Mouse (Mus musculus) left cerebral cortex, postnatal 14 days (tissue): Measurements from ENCODE around the gene Lamb1. TPM values are rescaled to one million over a fixed set of nuclear protein-coding genes. Genes with fewer than 3 reads are reported as not detected.

Experiments
- DNase-seq, 2 experiments: peaks; one replicate each; pipeline ENCODE4 v3.0.0; 2021 to 2022; ENCODE audit warnings: low spot score in 2 of 2, mixed read lengths in 1 of 2
- intact Hi-C: fragments of 180-260 bp; cut with DNase I; formaldehyde crosslinking; loops from one replicate; pipeline ENCODE4 v1.15.1; 2025
- total RNA-seq, 2 experiments: library from RNA; stranded (reverse); gene quantifications; 2 replicates each; pipeline ENCODE4 v1.2.3; 2021

Gene Lamb1
- total RNA-seq, 2 experiments from 2014 or later: 26.2 to 28.1 TPM

- DNase-seq: no peak
- intact Hi-C loops: no loop called here
Observed at GRCm38 (mm10) chr12:31278270-31278669, 13.2 kb downstream of the Lamb1 start.

DNA sequence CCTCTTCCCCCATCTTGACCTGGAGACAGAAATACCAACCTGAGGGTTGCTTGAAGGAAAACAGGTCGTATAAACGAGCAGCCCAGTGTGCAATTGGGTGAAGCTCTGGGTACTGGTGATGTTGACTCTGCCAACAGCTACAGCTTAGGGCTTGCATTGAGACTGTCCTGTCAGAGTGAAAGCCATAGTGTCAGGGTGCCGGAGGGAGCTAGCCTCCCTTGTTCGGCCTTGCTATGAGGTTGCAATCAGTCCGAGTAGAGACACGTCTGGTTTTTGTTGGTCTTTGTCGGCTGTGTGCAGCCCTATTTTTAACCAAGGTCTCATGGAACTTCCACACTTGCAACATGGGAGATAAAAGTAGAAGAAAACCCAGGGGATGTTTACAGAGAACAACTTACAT, 15.3 kb downstream of the Lamb1 start:
- intact Hi-C loops: no loop called here
- no peak for DNase-seq

DNA sequence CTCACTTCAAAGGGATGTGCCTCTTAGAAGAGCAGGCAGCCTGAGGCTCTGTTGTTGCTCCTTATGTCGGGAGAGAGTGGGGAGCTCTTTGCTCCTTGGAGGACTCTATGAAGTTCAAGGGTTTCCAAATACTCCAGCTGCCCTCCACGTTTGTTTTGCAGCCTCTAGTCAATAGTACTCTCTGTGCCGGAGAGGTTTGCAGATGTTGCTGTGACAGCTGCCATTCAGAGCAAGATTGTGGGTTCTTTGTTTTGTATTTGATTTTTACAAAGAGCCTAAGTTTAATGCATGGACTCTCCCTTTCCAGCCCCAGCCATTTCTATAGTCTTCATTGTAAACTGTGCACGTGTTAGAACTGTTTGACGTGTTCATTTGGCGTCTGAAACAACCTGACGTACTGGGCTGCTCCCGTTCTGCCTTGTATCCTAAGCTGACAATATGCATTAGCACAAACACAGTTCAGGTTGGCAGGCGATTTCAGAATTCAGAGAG, 16.1 kb downstream of the Lamb1 start:
- no peak for DNase-seq
- intact Hi-C loops: no loop called here

- no peak for DNase-seq
- intact Hi-C loops: no loop called here
Observed at GRCm38 (mm10) chr12:31282241-31282640, 17.2 kb downstream of the Lamb1 start.

DNA sequence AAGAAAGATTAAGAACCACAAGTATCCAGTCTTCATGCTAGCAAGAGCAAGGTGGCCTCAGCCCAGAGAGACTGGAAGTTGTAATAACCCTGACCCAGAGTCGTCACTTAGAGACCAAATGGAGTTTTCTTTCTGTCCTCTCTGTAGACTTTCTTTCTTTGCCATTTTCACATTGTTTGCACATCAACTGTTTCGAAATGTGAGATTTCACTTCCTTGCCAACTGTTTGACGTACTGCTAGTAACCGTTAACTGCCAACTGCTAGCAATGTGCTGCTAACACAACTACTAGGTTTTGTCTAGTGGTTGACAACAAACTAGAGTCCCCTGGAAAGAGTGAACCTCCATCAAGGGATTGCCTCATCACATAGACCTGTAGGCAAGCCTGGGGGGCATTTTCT, 18.1 kb downstream of the Lamb1 start:
- DNase-seq: no peak
- intact Hi-C loops: no loop called here

DNA sequence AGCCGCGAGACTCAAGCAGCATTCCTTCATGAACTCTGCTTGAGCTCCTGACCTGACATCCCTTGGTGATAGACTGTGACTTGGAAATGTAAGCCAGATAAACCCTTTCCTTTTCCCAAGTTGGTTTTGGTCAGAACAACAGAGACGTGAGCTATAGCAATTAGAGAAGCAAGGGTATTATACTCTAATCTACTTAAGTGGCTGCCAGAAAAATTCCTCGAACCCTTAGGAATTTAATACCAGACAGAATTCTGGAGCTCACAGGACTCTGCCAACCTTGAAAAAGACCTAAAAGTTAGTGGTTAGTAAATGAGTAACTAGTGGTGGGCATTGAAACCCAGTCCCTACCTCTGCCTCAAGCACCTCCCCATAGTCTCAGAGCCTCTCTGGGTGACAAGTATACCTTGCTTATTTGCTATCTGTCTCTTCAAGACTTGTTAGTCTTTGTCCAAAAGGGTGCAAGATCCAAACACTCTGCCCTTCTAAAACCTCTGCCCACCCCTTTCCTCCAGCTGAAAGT, 18.6 kb downstream of the Lamb1 start:
- no peak for DNase-seq
- intact Hi-C loops: no loop called here

- no peak for DNase-seq
- intact Hi-C loops: no loop called here
Observed at GRCm38 (mm10) chr12:31289046-31289445, 24.0 kb downstream of the Lamb1 start.

DNA sequence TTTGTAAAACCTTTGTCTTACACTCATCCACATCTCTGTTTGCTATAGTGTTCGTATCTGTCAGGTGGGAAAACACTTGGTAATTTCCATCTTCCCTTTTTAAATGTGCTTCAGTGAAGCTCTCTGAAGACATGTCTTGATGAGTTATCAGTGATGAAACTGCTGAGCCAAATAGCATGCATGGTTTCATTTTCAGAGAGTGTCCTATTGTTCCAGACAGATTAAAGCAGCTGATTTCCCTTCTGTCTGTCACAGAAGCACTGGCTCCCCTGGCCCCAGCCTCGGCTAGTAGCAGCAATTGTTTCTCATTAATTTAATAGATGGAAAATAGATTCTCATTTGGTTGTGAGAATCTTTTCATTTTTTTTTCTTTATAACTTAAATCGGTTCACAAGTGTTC, 25.9 kb downstream of the Lamb1 start:
- intact Hi-C loops: no loop called here
- no peak for DNase-seq

DNA sequence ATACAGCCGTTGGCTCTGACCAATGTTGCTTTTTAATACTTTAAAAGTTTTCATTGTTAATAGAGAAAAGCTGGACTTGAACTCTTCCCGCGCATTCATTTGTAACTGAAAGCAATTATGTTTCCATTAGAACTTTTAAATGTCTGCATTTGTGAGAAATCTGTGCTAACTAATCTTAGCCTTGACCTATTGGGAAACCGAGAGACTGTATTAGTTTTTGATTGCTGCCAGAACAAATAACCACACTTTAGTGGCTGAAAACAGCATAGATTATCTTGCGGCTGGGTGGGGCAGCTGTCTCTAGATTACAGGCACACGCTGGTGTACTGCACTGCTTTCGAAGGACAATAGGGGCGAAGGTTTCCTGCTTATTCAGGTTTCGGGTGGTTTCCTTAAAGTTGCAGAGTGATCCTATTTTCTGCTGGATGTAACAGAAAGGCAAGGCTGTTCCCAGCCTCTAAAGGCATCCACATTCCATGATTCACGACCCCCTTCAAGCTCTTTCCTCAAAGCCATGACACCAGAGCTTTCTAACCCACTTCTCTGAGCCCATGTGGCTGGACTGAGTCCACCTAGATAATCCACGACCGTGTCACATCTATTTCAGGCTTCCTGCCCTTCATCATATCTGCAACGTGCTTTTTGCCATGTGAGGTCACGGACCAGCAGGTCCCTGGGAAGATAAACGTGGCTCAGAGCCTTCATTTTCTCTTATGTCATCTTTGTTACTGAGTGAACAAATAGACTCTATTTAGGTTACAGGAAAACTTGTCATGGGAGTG, 28.5 kb downstream of the Lamb1 start:
- intact Hi-C loops: no loop called here
- no peak for DNase-seq

GRCm38 (mm10) chr12:31294526-31294925, 29.5 kb downstream of the Lamb1 start:
- intact Hi-C loops: no loop called here
- DNase-seq: no peak

DNA sequence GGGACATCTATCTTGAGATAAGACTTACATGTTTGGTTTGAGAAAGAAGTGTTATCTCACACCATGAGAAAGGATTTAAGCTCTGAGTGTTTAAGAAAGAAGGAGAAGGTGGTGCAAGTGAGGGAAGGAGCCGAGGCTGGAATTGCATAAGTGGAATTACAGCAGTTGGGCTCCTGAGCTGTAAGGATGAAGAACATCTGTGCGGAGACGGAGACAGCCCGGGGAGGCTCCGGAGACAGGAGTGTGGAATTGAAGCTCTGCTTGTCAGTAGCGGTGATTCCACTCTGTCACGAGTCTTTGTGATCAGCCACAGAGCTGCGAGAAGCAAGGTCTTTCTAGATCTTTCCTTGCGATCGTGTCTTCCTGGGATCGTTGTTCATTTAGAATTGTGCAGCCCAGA, 30.0 kb downstream of the Lamb1 start:
- intact Hi-C loops: no loop called here
- no peak for DNase-seq

DNA sequence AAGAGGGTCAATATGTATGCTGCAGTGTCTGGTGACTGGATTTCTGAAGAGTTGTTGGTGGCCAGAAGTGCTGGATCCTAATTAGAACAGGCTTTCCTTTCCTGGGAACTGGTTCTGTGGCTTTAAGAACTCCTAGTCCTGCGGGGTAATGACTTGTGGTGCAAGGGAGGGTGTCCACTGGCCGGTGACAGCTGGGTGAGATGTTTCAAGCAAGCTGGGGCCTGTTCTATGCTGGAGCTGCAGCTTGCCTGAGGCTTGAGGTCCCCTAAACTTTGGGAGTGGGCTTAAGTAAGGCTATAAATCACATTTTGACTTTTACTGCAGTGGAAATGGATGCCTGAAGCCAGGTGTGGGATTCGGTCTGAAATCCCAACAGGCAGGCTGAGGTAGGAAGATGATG, 30.5 kb downstream of the Lamb1 start:
- no peak for DNase-seq
- intact Hi-C loops: no loop called here

- intact Hi-C loops: no loop called here
- DNase-seq: no peak
Observed at GRCm38 (mm10) chr12:31296097-31296496, 31.1 kb downstream of the Lamb1 start.

GRCm38 (mm10) chr12:31298122-31298521, 33.1 kb downstream of the Lamb1 start:
- intact Hi-C loops: no loop called here
- DNase-seq: no peak

- intact Hi-C loops: no loop called here
- DNase-seq: no peak
Observed at GRCm38 (mm10) chr12:31298530-31298929, 33.5 kb downstream of the Lamb1 start.

DNA sequence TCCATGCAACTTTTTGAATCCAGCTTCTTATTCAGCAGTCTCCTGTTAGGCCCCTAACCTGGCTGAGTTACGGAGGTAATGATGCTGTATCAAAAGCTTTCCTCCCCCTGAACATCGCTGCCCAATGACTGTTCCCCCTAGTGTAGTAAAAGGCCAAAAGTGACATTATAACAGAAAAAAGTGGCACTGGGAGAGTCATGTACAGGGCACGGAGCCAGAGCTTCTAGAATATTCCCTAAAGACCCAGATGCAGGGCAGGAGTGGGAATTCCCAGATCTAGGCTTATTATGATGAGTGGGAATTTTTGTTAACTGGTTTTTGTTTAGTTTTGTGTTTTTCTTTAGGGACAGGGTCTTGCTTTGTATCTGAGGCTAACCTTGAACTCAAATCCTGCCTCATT, 34.1 kb downstream of the Lamb1 start:
- intact Hi-C loops: no loop called here
- no peak for DNase-seq

DNA sequence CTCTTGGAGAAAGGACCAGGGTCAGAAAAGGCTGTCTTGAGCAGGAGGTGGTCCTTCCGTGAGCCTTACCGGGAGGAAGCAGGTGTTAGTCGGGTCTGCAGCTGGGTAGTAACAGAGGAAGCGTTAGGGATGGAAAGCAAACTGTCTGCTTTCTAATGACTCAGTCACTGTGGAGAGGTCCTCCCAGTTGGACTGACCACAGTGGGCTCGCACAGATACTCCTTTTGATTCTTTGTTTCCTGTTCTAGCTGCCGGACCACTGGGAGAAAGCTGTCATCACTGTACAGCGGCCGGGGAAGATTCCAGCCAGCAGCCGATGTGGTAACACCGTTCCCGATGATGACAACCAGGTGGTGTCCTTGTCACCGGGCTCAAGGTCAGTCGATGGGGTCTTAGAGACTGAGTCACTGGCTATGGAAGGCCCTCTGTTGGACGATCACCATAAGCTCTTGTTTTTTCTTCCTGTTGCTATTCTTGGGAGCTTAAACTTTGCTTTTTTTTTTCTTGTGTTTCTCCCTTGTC, 34.7 kb downstream of the Lamb1 start:
- intact Hi-C loops: no loop called here
- DNase-seq: no peak

- no peak for DNase-seq
- intact Hi-C loops: no loop called here
Observed at GRCm38 (mm10) chr12:31300276-31300675, 35.2 kb downstream of the Lamb1 start.

DNA sequence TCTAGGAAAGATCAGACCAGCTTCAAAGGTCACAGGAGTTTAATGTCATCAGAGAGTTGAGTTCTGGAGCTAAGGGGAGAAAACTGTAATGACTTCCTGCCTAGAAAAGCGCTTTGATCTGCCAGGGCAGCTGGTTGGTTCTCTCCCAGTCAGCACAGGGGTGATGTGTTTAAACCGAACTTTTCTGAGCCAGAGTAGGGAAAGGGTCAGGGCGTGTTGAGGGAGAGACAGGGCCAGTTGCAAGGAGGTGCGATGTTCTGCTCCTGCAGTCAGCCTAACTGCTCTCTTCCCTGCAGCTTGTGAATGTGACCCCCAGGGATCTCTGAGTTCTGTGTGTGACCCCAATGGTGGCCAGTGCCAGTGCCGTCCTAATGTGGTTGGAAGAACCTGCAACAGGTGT, 37.2 kb downstream of the Lamb1 start:
- DNase-seq: no peak
- intact Hi-C loops: no loop called here

DNA sequence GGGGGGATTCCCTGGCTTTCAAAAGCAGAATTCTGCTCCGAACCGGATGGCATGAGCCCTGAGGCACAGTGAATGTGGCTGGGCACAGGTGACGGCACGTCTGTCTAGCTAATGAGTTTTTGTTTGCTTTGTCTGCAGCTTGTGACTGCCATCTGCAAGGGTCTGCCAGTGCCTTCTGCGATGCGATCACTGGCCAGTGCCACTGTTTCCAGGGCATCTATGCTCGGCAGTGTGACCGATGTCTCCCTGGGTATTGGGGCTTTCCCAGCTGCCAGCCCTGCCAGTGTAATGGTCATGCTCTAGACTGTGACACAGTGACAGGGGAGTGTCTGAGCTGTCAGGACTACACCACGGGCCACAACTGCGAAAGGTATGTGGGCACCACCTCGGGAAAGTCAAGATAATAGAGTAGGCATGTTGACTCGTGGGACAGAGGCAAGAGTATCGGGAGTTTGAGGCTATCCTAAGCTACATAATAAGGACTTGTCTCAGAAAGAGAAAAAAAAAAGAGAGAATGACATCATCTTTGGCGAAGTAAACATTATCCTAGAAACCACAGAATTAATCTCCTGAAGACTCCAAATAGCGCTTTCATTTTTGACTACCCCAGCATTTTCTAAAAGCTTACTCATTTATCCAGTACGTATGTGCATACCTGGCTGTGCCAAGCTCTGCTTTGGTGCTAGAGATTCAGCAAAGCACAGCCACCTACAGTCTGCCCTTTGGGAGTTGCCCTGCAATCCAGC, 37.9 kb downstream of the Lamb1 start:
- DNase-seq: no peak
- intact Hi-C loops: no loop called here
